Mouse (Mus musculus): ENCODE measurements at regions not wholly inside any gene's neighbourhood (a gene's known extent, or its start where the extent isn't known, plus 50 kb on each side); places are given as distances from the start of the nearest gene placed in this dataset.
A peak's percentile ranks its signal among the peaks of the same experiment; 100 is the strongest.
"Not testable (repeated sequence)": the region's sequence is repeated elsewhere in the genome, so short reads cannot be mapped to it uniquely, and the experiment has no call there.

- H3K9me3 ChIP-seq = no peaks in the 10 kb centered on the region
- no peak overlapping the region for H3K4me3 ChIP-seq
- ATAC-seq (ENCODE audit: low FRiP score) = no peak
- no peaks in the 10 kb centered on the region for H3K36me3 ChIP-seq
- no peak overlapping the region for H3K9ac ChIP-seq
- 90% methylated on average over 6 of the region's 6 CpGs for WGBS
- 0 out of 2 replicates have a peak, but pooled peaks cover 6% of the 10 kb centered on the region for H3K27me3 ChIP-seq
- no peak overlapping the region for H3K4me2 ChIP-seq
- H3K4me1 ChIP-seq (replicated peaks) = peaks cover 2% of the 10 kb centered on the region; the same call in 1 of the 2 replicates
- no peak overlapping the region for H3K27ac ChIP-seq
These were observed 126.6 kb upstream of the Klf4 start for GRCm38 (mm10) chr4:55658904-55659303.

- ATAC-seq (ENCODE audit: low FRiP score) = no peak
These were observed 123.1 kb upstream of the Klf4 start for GRCm38 (mm10) chr4:55655329-55655728.

GRCm38 (mm10) chr4:55652628-55653027, 120.4 kb upstream of the Klf4 start:
- Histone ChIP-seq H3K4me1 (replicated peaks) (peaks cover 16% of the 10 kb centered on the region), H3K4me3 (no peak overlapping the region), H3K27ac (no peak overlapping the region), H3K36me3 (no peaks in the 10 kb centered on the region), H3K27me3 (peaks cover 26% of the 10 kb centered on the region), H3K9ac (no peak overlapping the region), H3K4me2 (no peak overlapping the region), H3K9me3 (no peaks in the 10 kb centered on the region)
- WGBS = 71% methylated on average over 5 of the region's 5 CpGs
- ATAC-seq (ENCODE audit: low FRiP score) = no peak

More at GRCm38 (mm10) chr4:55655329-55655728, 123.1 kb upstream of the Klf4 start:
- Histone ChIP-seq H3K9me3 (no peaks in the 10 kb centered on the region), H3K9ac (no peak overlapping the region), H3K4me1 (replicated peaks) (peaks cover 13% of the 10 kb centered on the region), H3K27ac (no peak overlapping the region), H3K27me3 (peaks cover 22% of the 10 kb centered on the region), H3K36me3 (no peaks in the 10 kb centered on the region), H3K4me2 (no peak overlapping the region), H3K4me3 (no peak overlapping the region)
- 96% methylated on average over 2 of the region's 2 CpGs for WGBS

GRCm38 (mm10) chr4:55651811-55652410, 119.6 kb upstream of the Klf4 start:
- ATAC-seq (ENCODE audit: low FRiP score) = no peak
- H3K27ac ChIP-seq = peak overlapping the region; percentile 89; the same call in 1 of the 2 replicates
- peak overlapping the region; percentile 52 for H3K4me3 ChIP-seq
- 14% methylated on average over 12 of the region's 12 CpGs for WGBS
- peak overlapping the region; percentile 77 for H3K4me2 ChIP-seq
- peaks cover 16% of the 10 kb centered on the region for H3K4me1 ChIP-seq (replicated peaks)
- no peaks in the 10 kb centered on the region for H3K36me3 ChIP-seq
- H3K27me3 ChIP-seq = peaks cover 24% of the 10 kb centered on the region
- H3K9ac ChIP-seq = peak overlapping the region; percentile 85
- H3K9me3 ChIP-seq = no peaks in the 10 kb centered on the region

GRCm38 (mm10) chr4:55651051-55651763, 118.9 kb upstream of the Klf4 start:
- H3K27me3 ChIP-seq = peaks cover 24% of the 10 kb centered on the region
- peak overlapping the region; percentile 52 for H3K4me3 ChIP-seq
- peak overlapping the region; percentile 85 for H3K9ac ChIP-seq
- no peaks in the 10 kb centered on the region for H3K36me3 ChIP-seq
- H3K27ac ChIP-seq = peak overlapping the region; percentile 89
- H3K4me2 ChIP-seq = peak overlapping the region; percentile 77
- H3K4me1 ChIP-seq (replicated peaks) = peaks cover 16% of the 10 kb centered on the region
- no peaks in the 10 kb centered on the region for H3K9me3 ChIP-seq
- under 1% methylated on average over 52 of the region's 56 CpGs for WGBS
- ATAC-seq (ENCODE audit: low FRiP score) = peak; percentile 92

GRCm38 (mm10) chr4:55650186-55650585, 117.9 kb upstream of the Klf4 start:
- Histone ChIP-seq H3K4me2 (peak overlapping the region; percentile 77; the same call in 1 of the 2 replicates), H3K9ac (0 out of 2 replicates have a peak overlapping the region, but pooled peaks have one; percentile 19)

GRCm38 (mm10) chr4:55648376-55648775, 116.1 kb upstream of the Klf4 start:
- no peaks in the 10 kb centered on the region for H3K9me3 ChIP-seq
- no peak overlapping the region for H3K4me2 ChIP-seq
- H3K27me3 ChIP-seq = peaks cover 16% of the 10 kb centered on the region
- WGBS = 46% methylated on average over 7 of the region's 7 CpGs
- no peak overlapping the region for H3K27ac ChIP-seq
- H3K4me3 ChIP-seq = no peak overlapping the region
- peaks cover 16% of the 10 kb centered on the region for H3K4me1 ChIP-seq (replicated peaks)
- no peak for ATAC-seq (ENCODE audit: low FRiP score)
- H3K9ac ChIP-seq = no peak overlapping the region
- no peaks in the 10 kb centered on the region for H3K36me3 ChIP-seq

More at GRCm38 (mm10) chr4:55650186-55650585, 117.9 kb upstream of the Klf4 start:
- ATAC-seq (ENCODE audit: low FRiP score) = no peak
- Histone ChIP-seq H3K9me3 (no peaks in the 10 kb centered on the region), H3K4me1 (replicated peaks) (peaks cover 16% of the 10 kb centered on the region), H3K27me3 (peaks cover 22% of the 10 kb centered on the region), H3K4me3 (no peak overlapping the region), H3K27ac (peak overlapping the region; percentile 89), H3K36me3 (no peaks in the 10 kb centered on the region)
- WGBS = 54% methylated on average over 7 of the region's 7 CpGs

- Histone ChIP-seq H3K9me3 (no peaks in the 10 kb centered on the region), H3K4me1 (replicated peaks) (peaks cover 4% of the 10 kb centered on the region), H3K4me3 (no peak overlapping the region), H3K36me3 (no peaks in the 10 kb centered on the region), H3K27ac (no peak overlapping the region), H3K4me2 (no peak overlapping the region), H3K27me3 (peaks cover 5% of the 10 kb centered on the region; the same call in 1 of the 2 replicates), H3K9ac (no peak overlapping the region)
- WGBS = 81% methylated on average over 3 of the region's 3 CpGs
- ATAC-seq (ENCODE audit: low FRiP score) = no peak
These were observed 113.2 kb upstream of the Klf4 start for GRCm38 (mm10) chr4:55645432-55645831.

GRCm38 (mm10) chr4:55644895-55645294, 112.6 kb upstream of the Klf4 start:
- Histone ChIP-seq H3K4me3 (no peak overlapping the region), H3K4me2 (no peak overlapping the region), H3K9me3 (no peaks in the 10 kb centered on the region), H3K27ac (no peak overlapping the region), H3K36me3 (no peaks in the 10 kb centered on the region), H3K4me1 (replicated peaks) (no peaks in the 10 kb centered on the region), H3K9ac (no peak overlapping the region), H3K27me3 (peaks cover 5% of the 10 kb centered on the region; the same call in 1 of the 2 replicates)
- no peak for ATAC-seq (ENCODE audit: low FRiP score)
- WGBS = 85% methylated on average over 2 of the region's 2 CpGs

GRCm38 (mm10) chr4:55634946-55635511, 102.8 kb upstream of the Klf4 start:
- Histone ChIP-seq H3K9ac (no peak overlapping the region), H3K27ac (no peak overlapping the region), H3K36me3 (no peaks in the 10 kb centered on the region), H3K4me2 (no peak overlapping the region), H3K4me1 (replicated peaks) (no peaks in the 10 kb centered on the region), H3K27me3 (no peaks in the 10 kb centered on the region), H3K4me3 (no peak overlapping the region), H3K9me3 (no peaks in the 10 kb centered on the region)
- 90% methylated on average over 7 of the region's 7 CpGs for WGBS
- no peak for ATAC-seq (ENCODE audit: low FRiP score)

GRCm38 (mm10) chr4:55631157-55631556, 98.9 kb upstream of the Klf4 start:
- H3K27ac ChIP-seq = no peak overlapping the region
- H3K4me3 ChIP-seq = no peak overlapping the region
- no peaks in the 10 kb centered on the region for H3K4me1 ChIP-seq (replicated peaks)
- 96% methylated on average over 1 of the region's 1 CpGs for WGBS
- ATAC-seq (ENCODE audit: low FRiP score) = no peak
- H3K9me3 ChIP-seq = no peaks in the 10 kb centered on the region
- H3K36me3 ChIP-seq = no peaks in the 10 kb centered on the region
- H3K27me3 ChIP-seq = no peaks in the 10 kb centered on the region
- H3K4me2 ChIP-seq = no peak overlapping the region
- H3K9ac ChIP-seq = no peak overlapping the region

- not testable (repeated sequence) for ATAC-seq (ENCODE audit: low FRiP score); H3K36me3 ChIP-seq; H3K27me3 ChIP-seq; H3K4me1 ChIP-seq (replicated peaks); H3K9me3 ChIP-seq; H3K4me2 ChIP-seq; H3K27ac ChIP-seq; H3K9ac ChIP-seq; H3K4me3 ChIP-seq
- 86% methylated on average over 4 of the region's 4 CpGs for WGBS
These were observed 97.9 kb upstream of the Klf4 start for GRCm38 (mm10) chr4:55630215-55630614.

All from hindbrain, embryonic 13.5 days (tissue).